Mouse (Mus musculus): Measurements from ENCODE around the gene Slc39a5.

Gene Slc39a5

GRCm38 (mm10) chr10:128401056-128401455 lies at the start of gene Slc39a5:
Slc39a5 (minus strand) TSS chr10:128401229.
- no peak for DNase-seq

DNA sequence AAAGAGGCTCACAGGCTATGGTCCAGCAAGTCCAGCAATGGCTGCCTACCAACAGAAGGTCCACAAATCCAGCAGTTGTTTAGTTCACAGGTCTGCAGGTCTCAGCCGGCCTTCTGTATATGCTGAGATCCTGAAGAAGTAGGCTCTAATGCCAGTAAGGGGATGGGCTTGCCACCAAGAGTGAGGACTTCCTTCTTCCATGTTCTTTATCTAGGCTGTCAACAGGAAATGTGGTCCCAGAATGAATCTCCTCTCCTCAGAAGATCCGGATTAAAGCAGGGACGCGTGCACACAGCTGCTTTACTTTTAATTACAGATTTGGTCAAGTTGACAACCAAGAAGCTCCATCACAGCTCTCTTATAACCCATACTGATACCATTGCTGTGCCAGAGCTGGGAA lies 44.4 kb upstream of the Slc39a5 start:
- no peak for DNase-seq

GRCm38 (mm10) chr10:128444354-128444753 lies 43.3 kb upstream of the Slc39a5 start:
- no peak for DNase-seq

- DNase-seq: no peak
These were observed 41.7 kb upstream of the Slc39a5 start for GRCm38 (mm10) chr10:128442718-128443117.

DNA sequence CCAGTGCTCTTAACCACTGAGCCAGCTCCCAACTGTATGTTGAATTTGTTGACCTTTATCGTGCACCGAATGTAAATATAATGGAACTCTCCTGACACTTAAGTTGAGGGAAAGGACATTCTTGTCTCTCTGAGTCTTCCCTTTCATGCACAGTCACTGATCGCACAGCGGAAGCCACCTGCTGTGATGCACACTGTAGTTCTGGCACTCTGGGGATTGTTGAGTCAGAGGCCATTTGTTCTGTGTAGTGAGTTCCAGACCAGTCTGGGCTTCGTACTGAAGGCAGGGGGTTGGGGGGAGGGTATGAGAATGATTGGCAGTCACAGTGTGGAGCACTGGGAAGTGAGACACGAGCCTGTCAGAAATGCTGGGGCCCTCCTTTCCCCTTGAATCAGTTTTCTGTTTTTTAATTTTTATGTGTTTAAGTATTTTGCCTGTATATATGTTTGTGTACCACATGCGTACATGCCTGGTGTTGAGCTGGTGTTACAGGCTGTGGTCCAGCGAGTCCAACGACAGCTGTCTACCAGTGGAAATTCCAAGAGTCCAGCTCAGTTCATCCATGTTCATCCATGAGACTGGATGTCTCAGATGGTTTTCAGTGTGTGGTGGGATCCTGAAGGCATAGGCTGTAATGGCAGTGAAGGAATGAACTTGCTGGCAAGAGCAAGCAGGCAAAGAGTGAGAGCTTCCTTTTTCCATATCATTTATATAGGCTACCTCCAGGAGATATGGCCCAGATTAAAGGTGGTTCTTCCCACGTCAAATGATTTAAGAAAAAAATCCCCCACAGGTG lies 40.5 kb upstream of the Slc39a5 start:
- no peak for DNase-seq

- DNase-seq: no peak
These were observed 39.4 kb upstream of the Slc39a5 start for GRCm38 (mm10) chr10:128440407-128440806.

- DNase-seq: peak; percentile 48
These were observed 37.7 kb upstream of the Slc39a5 start for GRCm38 (mm10) chr10:128438675-128439279.

- no peak for DNase-seq
These were observed 35.3 kb upstream of the Slc39a5 start for GRCm38 (mm10) chr10:128436376-128436775.

DNA sequence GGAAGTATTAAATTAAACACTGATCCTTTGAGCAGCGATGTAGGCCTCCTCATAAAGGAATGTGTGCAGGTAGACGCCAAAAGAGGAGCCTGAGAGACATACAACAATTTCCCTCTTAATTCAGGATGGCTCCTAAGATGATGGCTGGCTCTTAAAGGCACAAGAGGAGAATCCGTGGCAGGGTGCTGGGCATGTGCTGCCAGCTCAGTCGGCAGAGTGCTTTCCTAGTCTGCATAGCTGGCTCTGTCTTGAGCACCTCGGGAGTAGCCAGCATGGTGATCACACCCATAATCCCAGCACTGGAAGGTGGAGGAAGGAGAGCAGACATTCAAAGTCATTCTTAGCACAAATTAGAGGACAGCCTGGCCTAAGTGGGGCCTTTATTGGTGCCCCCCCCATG lies 34.8 kb upstream of the Slc39a5 start:
- no peak for DNase-seq

DNA sequence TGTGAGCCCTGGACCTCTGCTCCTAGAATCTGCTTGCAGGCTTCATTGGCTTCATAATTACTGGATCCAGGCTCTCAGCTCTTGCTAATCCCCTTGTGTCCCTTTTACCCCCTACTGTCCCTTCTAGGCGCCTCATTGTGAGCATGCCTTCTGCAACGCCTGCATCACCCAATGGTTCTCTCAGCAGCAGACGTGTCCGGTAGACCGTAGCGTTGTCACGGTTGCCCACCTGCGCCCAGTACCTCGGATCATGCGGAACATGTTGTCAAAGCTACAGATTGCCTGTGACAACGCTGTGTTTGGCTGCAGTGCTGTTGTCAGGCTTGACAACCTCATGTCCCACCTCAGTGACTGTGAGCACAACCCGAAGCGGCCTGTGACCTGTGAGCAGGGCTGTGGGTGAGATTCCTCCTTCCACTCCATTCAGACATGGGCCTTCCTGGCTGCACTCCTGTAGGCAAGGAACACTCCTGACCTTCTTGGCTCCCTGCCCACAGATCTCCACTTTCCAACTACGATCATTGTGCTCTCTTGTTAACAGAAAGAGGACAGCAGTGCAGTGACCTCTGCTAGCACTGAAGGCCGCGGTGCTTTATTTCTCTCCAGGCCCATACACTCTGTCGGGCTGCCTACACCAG lies 34.3 kb upstream of the Slc39a5 start:
- DNase-seq: peak; percentile 32

- no peak for DNase-seq
These were observed 33.7 kb upstream of the Slc39a5 start for GRCm38 (mm10) chr10:128434681-128435080.

DNA sequence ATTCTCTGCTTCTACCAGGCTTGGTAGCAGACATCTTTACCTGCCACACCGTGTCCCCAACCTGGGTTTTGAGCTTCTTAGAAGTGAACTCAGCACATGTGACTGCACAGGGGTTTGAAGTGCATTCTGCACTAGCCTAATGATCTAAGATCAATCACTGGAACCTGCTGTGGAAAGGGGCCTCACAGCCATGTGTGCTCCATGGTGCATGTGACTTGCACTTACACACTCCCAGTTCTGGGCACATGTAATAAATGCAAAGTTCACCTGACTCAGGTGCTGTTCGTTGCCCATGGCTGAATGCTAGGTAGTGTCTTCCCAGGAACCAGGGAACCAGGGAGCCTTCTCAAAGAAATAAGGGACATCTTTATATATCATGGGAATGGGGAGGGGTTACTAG lies 32.4 kb upstream of the Slc39a5 start:
- DNase-seq: no peak

- no peak for DNase-seq
These were observed 28.4 kb upstream of the Slc39a5 start for GRCm38 (mm10) chr10:128429454-128429853.

- DNase-seq: no peak
These were observed 28.0 kb upstream of the Slc39a5 start for GRCm38 (mm10) chr10:128429052-128429451.

DNA sequence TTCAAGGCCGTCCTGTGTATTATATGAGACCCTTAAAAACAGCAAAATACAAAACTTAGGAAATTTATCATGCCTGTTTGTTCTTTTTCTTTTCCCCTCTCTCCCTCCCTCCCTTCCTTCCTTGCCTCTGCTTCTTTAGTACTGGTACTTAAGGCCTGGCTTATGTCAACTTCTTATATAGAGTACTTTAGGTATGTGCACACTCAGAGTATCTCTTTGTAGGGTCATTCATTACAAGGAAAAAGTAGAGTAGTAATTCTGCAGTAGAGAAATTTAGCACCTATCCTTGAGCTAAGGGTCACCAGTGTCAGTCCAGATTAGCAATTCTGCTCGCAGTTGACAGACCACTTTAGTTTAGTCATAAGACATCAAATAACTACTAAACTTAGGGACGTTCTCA lies 24.2 kb upstream of the Slc39a5 start:
- DNase-seq: no peak

DNA sequence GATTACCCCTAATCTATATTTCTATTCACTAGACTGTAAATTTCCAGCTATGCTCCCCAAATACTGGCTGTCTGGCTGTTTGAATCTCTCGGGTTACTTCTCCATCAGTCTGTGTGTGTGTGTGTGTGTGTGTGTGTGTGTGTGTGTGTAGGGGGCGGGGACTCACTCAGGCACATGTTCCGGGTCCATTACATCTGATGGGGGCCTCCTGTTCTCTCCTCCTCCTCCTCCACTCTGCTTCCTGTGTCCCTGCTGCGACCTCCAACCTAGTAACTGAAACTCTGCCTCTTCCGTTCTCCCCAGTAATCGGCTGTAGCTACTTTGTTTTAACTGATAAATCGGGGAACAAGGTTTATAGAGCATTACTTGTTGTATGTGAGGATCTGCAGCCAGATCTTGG lies 23.6 kb upstream of the Slc39a5 start:
- no peak for DNase-seq

- DNase-seq: no peak
These were observed 21.4 kb upstream of the Slc39a5 start for GRCm38 (mm10) chr10:128422426-128422825.

GRCm38 (mm10) chr10:128414848-128415247 lies 13.8 kb upstream of the Slc39a5 start:
- DNase-seq: no peak

DNA sequence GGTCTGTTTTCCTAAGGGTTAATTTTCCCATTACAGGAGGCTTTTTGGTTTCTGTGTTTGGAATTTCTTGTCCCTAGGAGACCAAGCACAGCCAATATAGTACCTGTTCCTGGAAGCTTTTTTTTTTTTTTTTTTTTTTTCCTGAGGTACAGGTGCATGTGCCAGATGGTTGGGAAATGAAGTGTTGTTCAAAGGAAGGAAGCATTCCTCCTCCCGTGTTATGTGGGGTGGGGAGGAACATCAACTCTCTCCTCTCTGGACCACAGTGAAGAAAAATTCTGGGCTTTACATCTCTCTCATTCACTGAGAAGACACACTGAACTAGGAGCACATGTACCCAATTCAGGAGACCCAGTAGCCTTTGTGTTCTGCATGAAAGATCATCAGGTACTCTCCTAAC lies 12.0 kb upstream of the Slc39a5 start:
- DNase-seq: no peak

- DNase-seq: no peak
These were observed 11.5 kb upstream of the Slc39a5 start for GRCm38 (mm10) chr10:128412558-128412957.

DNA sequence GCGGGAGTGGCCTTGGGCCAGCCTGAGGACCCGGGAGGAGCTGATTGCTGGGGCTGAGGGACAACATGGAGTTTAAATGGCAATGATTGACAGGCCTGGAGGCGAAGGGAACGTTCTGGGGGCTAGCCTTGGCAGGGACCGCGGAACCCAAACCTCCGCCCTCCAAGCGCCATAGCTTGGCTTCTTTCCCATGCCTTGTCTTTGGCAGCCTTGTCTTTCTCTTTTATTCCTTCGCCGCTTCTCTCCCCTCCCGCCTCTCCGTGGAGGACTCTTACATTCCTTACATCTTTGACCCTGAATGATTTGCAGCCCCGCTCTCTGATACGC lies 11.0 kb upstream of the Slc39a5 start:
- DNase-seq: no peak

GRCm38 (mm10) chr10:128411211-128412054 lies 10.4 kb upstream of the Slc39a5 start, which contains the start of the genes Nabp2 and Rnf41:
Nabp2 (minus strand) TSS chr10:128411492.
Rnf41 (plus strand) TSS chr10:128411657.
- peak; percentile 96 for DNase-seq

DNA sequence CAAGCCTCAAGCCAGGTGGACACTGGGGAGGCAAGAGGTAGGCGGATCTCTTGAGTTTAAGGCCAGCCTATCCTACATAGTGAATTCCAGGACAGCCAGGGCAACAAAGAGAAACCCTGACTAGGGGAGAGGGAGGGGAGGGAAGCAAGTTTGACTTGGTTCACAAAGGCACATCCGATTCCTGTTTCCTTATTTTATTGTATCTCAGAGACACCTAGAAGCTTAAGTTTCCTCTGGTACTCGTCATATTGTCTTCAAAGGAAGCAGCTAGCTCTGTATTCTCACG lies 9.5 kb upstream of the Slc39a5 start:
- DNase-seq: no peak
